In genomic region chr4:120269426-120269825, GRCm38 (mm10) we compare ENCODE assay signal across 12 mouse cellular contexts. TPM values are rescaled to one million over a fixed set of nuclear protein-coding genes. Genes with fewer than 3 reads are reported as not detected.
DNase-seq lines count a peak whose midpoint lies in the region; ATAC-seq and TF ChIP-seq lines count a peak whose summit lies in the region.
"Had no signal": no experiment of that assay in that cellular context is flagged by ENCODE, and none has a peak within 500 bp of the region (broad histone marks: within the 10 kb centered on the region; RNA-seq: fewer than 3 reads in every experiment).

No protein-coding gene starts in this region.

- WGBS in kidney, embryonic 16.5 days, result 6% methylated on average over 9 of the region's 9 CpGs
- WGBS in forebrain, embryonic 13.5 days, result 4% methylated on average over 9 of the region's 9 CpGs
- 19% methylated on average over 9 of the region's 9 CpGs for WGBS in intestine, embryonic 16.5 days

- intact Hi-C loops in heart, postnatal 36 days (cut with DNase I), result loop anchor here (1.0 kb wide), 1 partner anchor 20 kb away; no protein-coding TSS in a partner anchor

- H3K4me3 ChIP-seq in kidney, embryonic 16.5 days (ENCODE audit: low read length), result no peak overlapping the region
- 0 out of 2 replicates have a peak overlapping the region, but pooled peaks have one; percentile 72 for H3K4me3 ChIP-seq in E14TG2a.4 (replicated peaks; ENCODE audit: low read length)
- no peak overlapping the region; the same call in 1 of the 2 replicates for H3K4me3 ChIP-seq in forebrain, embryonic 13.5 days
- no peak overlapping the region for H3K4me3 ChIP-seq in intestine, embryonic 16.5 days (ENCODE audit: low read length)
- H3K4me3 ChIP-seq: heart, adult 2 months had no signal

- peaks cover 89% of the 10 kb centered on the region for H3K27me3 ChIP-seq in kidney, embryonic 16.5 days (ENCODE audit: insufficient read depth, low read length)
- peaks cover 81% of the 10 kb centered on the region for H3K27me3 ChIP-seq in E14TG2a.4 (ENCODE audit: insufficient read depth, low read length)
- H3K27me3 ChIP-seq in forebrain, embryonic 13.5 days, result peaks cover 72% of the 10 kb centered on the region
- H3K27me3 ChIP-seq in intestine, embryonic 16.5 days (replicated peaks; ENCODE audit: control insufficient read depth, insufficient read depth, low read length), result peaks cover 60% of the 10 kb centered on the region

- no peak overlapping the region for H3K4me2 ChIP-seq in kidney, embryonic 16.5 days (replicated peaks; ENCODE audit: low read depth, low read length)
- H3K4me2 ChIP-seq in forebrain, embryonic 13.5 days, result peak overlapping the region; percentile 61
- H3K4me2 ChIP-seq in intestine, embryonic 16.5 days (ENCODE audit: low read depth, low read length), result no peak overlapping the region

- peaks cover 36% of the 10 kb centered on the region for H3K4me1 ChIP-seq in kidney, embryonic 16.5 days (ENCODE audit: insufficient read depth, low read length)
- H3K4me1 ChIP-seq in E14TG2a.4 (replicated peaks; ENCODE audit: low read depth, low read length), result peaks cover 81% of the 10 kb centered on the region
- peaks cover 90% of the 10 kb centered on the region for H3K4me1 ChIP-seq in forebrain, embryonic 13.5 days
- H3K4me1 ChIP-seq in intestine, embryonic 16.5 days (ENCODE audit: control insufficient read depth, insufficient read depth, low read length), result peaks cover 23% of the 10 kb centered on the region

- no peaks in the 10 kb centered on the region for H3K36me3 ChIP-seq in kidney, embryonic 16.5 days (ENCODE audit: insufficient read depth, low read length)
- no peaks in the 10 kb centered on the region for H3K36me3 ChIP-seq in E14TG2a.4 (ENCODE audit: insufficient read depth, low read length)
- peaks cover 16% of the 10 kb centered on the region for H3K36me3 ChIP-seq in forebrain, embryonic 13.5 days (ENCODE audit: poor library complexity, severe bottlenecking)
- H3K36me3 ChIP-seq in intestine, embryonic 16.5 days (ENCODE audit: control insufficient read depth, insufficient read depth, low read length), result no peaks in the 10 kb centered on the region
- H3K36me3 ChIP-seq: embryonic facial prominence, embryonic 12.5 days had no signal

- no peak for TF ChIP-seq CTCF in E14TG2a.4 (conservative IDR thresholded peaks at IDR 0.05; ENCODE audit: low read length)

- no peak overlapping the region for H3K9ac ChIP-seq in kidney, embryonic 16.5 days (replicated peaks; ENCODE audit: low read length)
- H3K9ac ChIP-seq in forebrain, embryonic 13.5 days, result no peak overlapping the region
- no peak overlapping the region for H3K9ac ChIP-seq in intestine, embryonic 16.5 days (ENCODE audit: low read depth, low read length)
- H3K9ac ChIP-seq: embryonic facial prominence, embryonic 12.5 days had no signal

- DNase-seq in kidney, adult 18-20 months, result peak; percentile 32
- peak; percentile 16 to 39 for DNase-seq in kidney, postnatal 36 days
- DNase-seq in heart, postnatal 36 days, result no peak
- no peak for DNase-seq in frontal cortex, postnatal 14 days (ENCODE audit: low spot score in 2 of 2)
- DNase-seq: cerebellum, adult 9-11 months; heart, adult 2 months; thymus, postnatal 36 days had no signal

- no peak overlapping the region for H3K27ac ChIP-seq in kidney, embryonic 16.5 days (ENCODE audit: low read length)
- peak overlapping the region; percentile 80 for H3K27ac ChIP-seq in forebrain, embryonic 13.5 days
- H3K27ac ChIP-seq in intestine, embryonic 16.5 days (ENCODE audit: low read length), result no peak overlapping the region
- H3K27ac ChIP-seq: embryonic facial prominence, embryonic 12.5 days; heart, adult 2 months had no signal

- H3K9me3 ChIP-seq in kidney, embryonic 16.5 days (ENCODE audit: low read length), result no peaks in the 10 kb centered on the region
- H3K9me3 ChIP-seq in E14TG2a.4 (ENCODE audit: low read length), result no peaks in the 10 kb centered on the region
- no peaks in the 10 kb centered on the region for H3K9me3 ChIP-seq in forebrain, embryonic 13.5 days (replicated peaks)
- H3K9me3 ChIP-seq in intestine, embryonic 16.5 days (ENCODE audit: control insufficient read depth, low read length), result no peaks in the 10 kb centered on the region
- H3K9me3 ChIP-seq: embryonic facial prominence, embryonic 12.5 days had no signal

- ATAC-seq in kidney, embryonic 16.5 days (ENCODE audit: low FRiP score, low TSS enrichment), result no peak
- ATAC-seq in forebrain, embryonic 13.5 days, result peak; percentile 19; the same call in 1 of the 2 replicates
- no peak for ATAC-seq in intestine, embryonic 16.5 days

RNA-seq across cellular contexts. Expression of gene Foxo6, which starts 17.7 kb away (rescaled TPM):
- 0.10 and 0.15 TPM in 2 replicates for polyA plus RNA-seq in kidney, embryonic 16.5 days (2015; fragmentation: Nextera tagmentation; extraction: Ambion mirVana)
- polyA plus RNA-seq in forebrain, embryonic 13.5 days (2015; fragmentation: Nextera tagmentation; extraction: Ambion mirVana), result 3.1 and 3.8 TPM in 2 replicates
- 1 to 10 TPM; 2.3 to 4.6 TPM for total RNA-seq in heart, postnatal 36 days (2021)
- 0.11 and 0.12 TPM in 2 replicates for polyA plus RNA-seq in intestine, embryonic 16.5 days (2015; fragmentation: Nextera tagmentation; extraction: Ambion mirVana)

Comparison
In these comparisons a context has a peak if more than half of its experiments do, and no peak if none do; other contexts are left out.
1. DNase-seq: peak in kidney, adult 18-20 months (single experiment) and kidney, postnatal 36 days (2 of 2); none in heart, postnatal 36 days (0 of 2) and frontal cortex, postnatal 14 days (0 of 2).